Mouse (Mus musculus) T-helper 17 cell (primary cell): ENCODE measurements around the gene Tomm5.
"Not testable (repeated sequence)": the region's sequence is repeated elsewhere in the genome, so short reads cannot be mapped to it uniquely, and the experiment has no call there.

Experiments used
- in situ Hi-C, 2 experiments: fragments of 300-600 bp; cut with MboI, MseI; formaldehyde crosslinking; loops; 1 replicate in 1 of 2; 2 replicates in 1 of 2; pipeline ENCODE4 v1.15.1; 2025; ENCODE audit warnings: high pct_unique_total_duplicates in 2 of 2

Gene Tomm5

DNA sequence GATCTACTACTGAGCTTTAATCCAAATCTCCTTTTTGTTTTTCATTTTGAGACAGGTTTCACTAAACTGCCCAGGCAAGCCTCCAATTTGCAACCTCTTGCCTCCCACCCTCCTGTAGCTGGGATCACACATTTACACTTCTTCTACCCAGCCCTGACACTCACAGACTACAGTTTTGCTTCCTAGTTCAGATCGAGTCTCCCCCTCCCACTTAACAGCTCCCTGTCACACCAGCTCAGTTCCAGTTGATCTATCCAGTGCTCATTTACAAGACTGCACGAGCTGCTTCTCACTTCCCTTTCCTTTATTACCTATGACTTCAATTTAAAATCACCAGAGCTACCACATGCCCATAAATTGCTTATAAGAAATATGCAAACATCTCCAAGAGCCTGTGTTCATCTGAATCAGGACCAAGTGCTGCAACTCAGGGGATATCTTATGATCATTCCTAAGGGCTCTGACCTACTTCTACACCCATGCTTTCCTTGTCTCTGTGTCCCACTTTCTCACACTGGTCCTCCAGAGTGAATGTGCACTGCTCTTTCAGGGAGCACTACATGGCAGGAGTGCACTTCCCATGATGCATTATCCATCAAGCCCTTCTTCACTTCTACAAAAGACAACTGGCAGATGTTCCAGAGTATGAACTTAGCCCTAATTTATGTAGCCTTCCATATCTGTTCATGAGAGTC is 41.7 kb downstream of the Tomm5 start:
- in situ Hi-C loops, result no loop called here

DNA sequence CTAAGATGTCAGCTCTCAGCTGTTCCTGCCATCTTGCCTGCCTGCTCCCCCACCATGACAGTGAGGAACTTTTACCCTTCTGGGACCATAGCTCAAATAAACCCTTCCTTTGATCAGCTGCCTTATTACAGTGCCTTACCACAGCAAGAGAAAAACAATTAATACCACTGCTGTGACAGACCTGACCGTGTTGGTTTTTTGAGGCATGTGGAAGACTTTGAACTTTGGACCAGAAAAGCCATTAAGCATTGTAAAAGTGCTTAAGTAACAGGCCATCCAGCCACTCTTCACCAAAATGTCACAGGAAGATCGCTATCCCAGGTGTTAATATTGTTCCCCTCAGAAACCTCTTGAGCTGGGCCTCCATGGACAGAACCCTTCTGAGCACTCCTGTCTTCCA is 43.3 kb downstream of the Tomm5 start:
- in situ Hi-C loops, result no loop called here

DNA sequence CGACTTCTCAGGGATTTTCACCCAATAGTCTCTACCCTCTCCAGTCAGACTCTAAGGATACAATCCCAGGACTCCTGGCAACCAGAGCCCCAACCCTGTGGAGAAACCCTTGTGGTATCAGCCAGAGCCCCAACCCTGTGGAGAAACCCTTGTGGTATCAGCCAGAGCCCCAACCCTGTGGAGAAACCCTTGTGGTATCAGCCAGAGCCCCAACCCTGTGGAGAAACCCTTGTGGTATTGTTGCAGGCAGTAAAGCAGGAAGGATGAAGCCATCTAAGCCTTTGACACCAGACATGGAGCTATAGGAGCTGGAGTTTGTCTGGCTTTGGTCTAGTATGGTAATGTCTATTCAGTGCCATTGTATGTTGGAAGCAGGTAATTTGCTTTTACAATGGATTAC is 44.1 kb downstream of the Tomm5 start:
- in situ Hi-C loops, result not testable (repeated sequence)

DNA sequence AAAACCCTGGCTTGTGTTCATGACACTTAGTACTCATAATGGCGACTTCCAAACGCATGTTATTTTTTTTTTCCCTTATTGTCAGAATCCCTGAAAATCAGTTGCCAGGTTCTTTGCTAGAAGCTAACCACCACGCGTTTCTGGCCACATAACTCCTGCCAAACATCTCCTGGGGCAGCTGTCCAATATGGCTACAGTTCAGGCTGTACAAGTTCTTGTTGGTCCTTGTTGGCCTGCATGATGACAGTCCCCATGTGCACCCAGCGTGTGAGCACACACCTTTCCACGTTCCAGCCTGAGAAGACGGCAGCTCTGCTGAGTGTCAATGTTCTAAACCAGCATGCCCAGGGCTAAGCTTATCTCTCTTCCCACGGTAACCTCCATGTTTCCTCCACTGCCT is 52.5 kb downstream of the Tomm5 start:
- in situ Hi-C loops, result no loop called here
